Mouse (Mus musculus): ENCODE data around the gene Cog3.

Cog3 gene

GRCm38 (mm10) chr14:75761028-75761805 lies 6.9 kb upstream of the Cog3 start:
- no peak for DNase-seq (ENCODE audit: low spot score)

DNA sequence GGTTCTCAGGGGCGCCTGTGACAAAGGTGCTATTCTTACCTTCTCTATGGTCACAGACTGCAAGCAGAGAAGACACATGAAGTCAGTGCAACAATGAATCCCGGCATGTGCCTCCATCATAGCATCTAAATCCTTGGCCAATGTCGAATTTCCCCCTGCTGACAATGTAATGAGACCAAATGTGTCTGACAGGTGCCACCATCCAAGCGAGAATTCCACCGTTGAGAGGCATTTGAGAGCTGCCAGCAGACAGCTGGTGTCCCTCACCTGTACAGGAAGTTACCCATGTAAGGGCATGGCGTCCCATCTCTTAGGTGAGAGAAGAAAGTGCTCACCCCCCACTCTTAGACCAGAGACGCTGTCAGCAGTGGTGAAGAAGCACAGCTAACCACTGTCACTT lies 4.1 kb upstream of the Cog3 start:
- DNase-seq (ENCODE audit: low spot score) = no peak

GRCm38 (mm10) chr14:75757821-75758220 lies 3.5 kb upstream of the Cog3 start:
- no peak for DNase-seq (ENCODE audit: low spot score)

- no peak for DNase-seq (ENCODE audit: low spot score)
Observed at GRCm38 (mm10) chr14:75756971-75757370, 2.7 kb upstream of the Cog3 start.

DNA sequence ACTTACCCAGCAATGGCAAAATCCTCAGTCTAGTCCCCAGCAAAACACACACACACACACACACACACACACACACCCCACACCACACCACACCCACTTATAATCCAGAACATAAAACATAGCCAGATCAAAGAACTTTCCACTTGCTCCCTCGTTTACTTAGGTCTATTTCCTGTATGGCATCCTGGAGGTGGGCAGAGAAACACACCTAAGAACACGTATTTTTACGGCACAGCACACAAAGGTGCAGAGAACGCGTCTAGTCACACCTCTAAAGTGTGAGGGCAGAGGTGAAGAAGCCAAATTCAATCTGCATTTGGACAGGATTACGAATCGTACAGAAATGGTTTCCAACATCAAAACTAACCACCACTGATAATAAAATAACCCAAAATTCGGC lies 1.1 kb downstream of the Cog3 start:
- DNase-seq (ENCODE audit: low spot score) = no peak

DNA sequence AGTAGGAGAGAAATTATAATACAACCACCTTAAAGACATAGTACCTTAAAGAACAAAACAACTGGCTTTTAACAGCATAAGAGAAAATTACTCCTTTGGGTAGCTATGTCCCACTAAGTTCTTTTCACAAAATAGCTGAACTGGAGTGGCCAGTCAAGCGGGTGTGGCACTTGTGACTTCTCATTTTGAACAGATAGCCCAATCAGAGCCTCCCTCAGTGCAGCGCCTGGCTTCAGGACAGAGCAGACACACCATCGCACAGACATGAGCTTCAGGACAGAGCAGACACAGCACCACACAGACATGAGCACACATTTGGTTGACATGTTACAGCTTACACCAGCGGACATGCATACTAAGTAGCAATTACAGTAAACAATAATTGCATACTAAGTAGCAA lies 3.3 kb downstream of the Cog3 start:
- DNase-seq (ENCODE audit: low spot score) = no peak

DNA sequence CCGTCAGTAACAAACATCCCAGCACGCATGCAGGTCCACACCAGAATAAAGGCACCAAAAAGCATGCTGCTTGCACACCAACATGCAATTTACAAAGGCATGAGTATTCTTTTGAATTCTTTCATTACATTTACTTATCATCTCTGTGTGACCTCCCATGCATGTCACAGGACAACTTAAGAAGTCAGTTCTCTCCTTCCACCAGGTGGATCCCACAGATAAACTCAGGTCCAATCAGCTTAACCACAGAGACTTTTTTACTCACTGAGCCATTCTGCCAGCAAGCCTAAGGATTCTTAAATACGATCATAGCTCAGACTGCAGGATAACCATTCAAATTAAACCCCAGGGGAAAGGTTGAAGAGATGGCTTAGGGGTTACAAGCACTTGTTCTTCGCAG lies 5.2 kb downstream of the Cog3 start:
- DNase-seq (ENCODE audit: low spot score) = no peak

DNA sequence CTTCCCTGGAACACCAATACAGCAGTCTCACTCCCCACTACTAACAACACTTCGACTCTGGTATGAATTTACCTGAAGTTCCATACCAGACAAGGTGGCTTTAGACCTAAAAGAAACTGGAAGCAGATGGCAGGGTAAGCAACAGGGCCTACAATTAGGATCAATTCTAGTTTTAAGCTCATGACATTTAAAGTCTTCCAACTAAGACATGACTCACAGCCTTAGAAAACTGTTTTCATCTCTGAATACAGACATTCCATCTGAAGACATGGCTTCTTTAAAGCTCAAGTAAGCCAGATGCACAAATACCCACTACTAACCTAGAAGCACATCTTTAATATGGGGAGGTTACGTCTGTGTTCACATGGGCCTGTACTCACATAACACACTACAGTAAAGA lies 6.4 kb downstream of the Cog3 start:
- DNase-seq (ENCODE audit: low spot score) = no peak

- DNase-seq (ENCODE audit: low spot score) = no peak
Observed at GRCm38 (mm10) chr14:75741904-75742303, 12.4 kb downstream of the Cog3 start.

DNA sequence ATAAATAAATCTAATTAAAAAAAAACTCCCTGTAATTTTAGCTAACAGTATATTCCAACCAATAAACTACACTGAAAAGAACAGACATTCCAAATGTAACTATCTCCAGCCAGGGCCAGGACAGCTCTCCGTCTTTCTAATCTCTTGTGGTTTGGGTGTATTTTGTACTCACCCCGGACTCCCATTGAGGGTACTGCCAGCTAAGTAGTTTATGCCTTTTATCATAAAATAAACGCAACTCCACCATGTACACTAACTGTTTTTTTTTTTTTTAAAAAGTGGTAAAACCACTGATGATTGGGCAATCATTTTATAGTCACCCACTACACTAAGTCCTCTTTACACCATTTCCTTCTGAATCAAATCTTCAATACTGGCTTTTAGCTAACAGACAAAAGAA lies 18.7 kb downstream of the Cog3 start:
- DNase-seq (ENCODE audit: low spot score) = no peak

GRCm38 (mm10) chr14:75732631-75733030 lies 21.7 kb downstream of the Cog3 start:
- DNase-seq (ENCODE audit: low spot score) = no peak

DNA sequence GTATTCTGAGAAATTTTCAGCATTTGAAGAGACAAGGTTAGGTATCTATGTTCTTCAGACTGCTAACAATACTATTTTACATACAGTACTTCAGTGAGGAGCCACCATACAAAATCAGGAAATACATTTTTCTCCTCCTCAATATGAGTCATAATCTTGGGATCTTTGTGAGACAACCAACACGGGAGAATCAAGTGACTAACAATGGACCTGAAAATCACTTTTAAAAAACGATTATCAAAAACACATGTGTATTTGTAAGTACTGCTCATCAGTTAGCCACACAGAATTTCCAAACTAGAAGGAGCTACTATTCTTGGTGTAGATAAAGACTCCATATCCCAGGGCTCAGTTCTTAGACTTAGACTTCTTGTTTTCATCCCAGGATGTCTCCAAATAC lies 23.0 kb downstream of the Cog3 start:
- DNase-seq (ENCODE audit: low spot score) = no peak

- no peak for DNase-seq (ENCODE audit: low spot score)
Observed at GRCm38 (mm10) chr14:75728111-75728510, 26.2 kb downstream of the Cog3 start.

DNA sequence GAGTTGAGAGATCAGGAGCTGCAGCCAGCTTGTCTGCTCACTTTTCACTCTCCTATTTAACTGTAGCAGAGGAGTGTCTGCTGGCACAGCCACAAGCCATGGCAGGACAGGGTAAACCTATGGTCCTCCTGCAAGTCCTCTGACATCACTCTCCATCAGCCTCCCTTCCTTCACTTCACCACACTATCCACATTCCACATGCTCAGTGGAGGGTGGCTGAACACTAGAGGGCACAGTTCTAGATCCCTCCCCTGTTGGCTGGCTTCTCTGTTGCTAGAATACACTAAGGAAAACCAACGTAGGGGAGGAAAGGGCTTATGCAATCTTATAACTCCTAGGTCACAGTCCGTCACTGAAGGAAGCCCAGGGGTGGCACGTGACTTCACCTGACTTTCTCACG lies 27.3 kb downstream of the Cog3 start:
- DNase-seq (ENCODE audit: low spot score) = no peak

DNA sequence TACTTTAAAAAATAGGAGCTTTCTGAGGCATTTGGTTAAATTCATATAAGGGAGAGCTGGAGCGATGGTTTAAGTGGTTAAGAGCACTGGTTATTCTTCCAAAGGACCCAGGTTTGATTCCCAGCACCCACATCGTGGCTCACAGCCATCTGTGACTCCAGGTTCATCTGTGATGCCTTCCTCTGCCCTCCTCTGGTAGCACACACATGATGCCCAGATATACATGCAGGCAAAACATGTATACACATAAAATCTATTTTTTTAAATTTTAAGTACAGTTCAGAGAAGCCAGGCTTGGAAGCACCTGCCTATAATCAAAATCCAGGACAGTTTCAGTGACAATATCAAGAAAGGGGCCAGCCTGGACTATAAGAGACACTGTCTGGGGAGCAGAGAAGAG lies 31.5 kb downstream of the Cog3 start:
- no peak for DNase-seq (ENCODE audit: low spot score)

DNA sequence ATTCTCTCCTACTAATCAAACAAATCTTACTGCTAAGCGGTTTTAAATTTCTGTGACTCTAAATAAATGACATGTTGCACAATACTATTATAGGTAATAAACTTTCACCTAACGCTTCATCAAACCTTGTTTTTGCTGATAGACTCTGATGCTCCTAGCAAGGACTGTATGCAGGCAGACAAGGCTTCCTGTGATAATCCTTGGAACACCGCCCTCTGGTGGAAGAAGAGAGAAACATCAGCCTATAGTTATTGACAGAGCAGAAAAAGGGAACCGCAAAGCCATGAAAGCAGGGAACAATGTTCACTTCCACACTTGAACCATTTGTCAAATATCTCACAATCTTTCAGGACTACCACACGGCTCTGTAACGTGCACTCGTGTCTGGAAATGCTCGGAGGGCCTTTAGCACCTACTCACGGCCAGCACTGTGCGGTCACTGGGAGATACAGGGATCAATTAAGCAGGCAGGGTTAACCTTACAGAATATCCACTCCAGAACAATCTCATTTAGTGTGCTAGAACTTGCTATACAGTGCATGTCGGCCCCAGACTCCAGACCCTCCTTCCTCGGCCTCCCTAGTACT lies 32.2 kb downstream of the Cog3 start:
- DNase-seq (ENCODE audit: low spot score) = peak; percentile 39

GRCm38 (mm10) chr14:75720121-75720520 lies 34.2 kb downstream of the Cog3 start:
- DNase-seq (ENCODE audit: low spot score) = no peak

DNA sequence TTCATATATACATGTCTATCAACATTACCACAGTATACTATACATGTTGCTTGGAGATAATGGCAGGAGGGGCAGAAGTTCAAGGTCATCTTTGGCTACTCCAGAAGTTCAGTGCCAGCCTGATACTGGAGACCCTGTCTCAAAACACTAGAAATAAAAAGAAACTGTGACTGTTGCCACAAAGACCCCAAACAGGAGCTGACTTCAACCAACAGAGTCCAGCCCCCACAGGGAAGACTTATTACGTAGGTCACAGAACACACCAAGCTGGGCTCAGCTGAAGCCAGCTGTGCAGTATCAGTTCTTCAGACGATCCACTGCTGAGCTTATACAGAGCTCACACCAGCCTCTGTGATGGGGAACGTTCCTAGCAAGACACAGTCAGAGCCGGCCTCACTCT lies 37.9 kb downstream of the Cog3 start:
- DNase-seq (ENCODE audit: low spot score) = no peak

- DNase-seq (ENCODE audit: low spot score) = no peak
Observed at GRCm38 (mm10) chr14:75713661-75714060, 40.7 kb downstream of the Cog3 start.

- no peak for DNase-seq (ENCODE audit: low spot score)
Observed at GRCm38 (mm10) chr14:75712687-75713086, 41.6 kb downstream of the Cog3 start.

DNA sequence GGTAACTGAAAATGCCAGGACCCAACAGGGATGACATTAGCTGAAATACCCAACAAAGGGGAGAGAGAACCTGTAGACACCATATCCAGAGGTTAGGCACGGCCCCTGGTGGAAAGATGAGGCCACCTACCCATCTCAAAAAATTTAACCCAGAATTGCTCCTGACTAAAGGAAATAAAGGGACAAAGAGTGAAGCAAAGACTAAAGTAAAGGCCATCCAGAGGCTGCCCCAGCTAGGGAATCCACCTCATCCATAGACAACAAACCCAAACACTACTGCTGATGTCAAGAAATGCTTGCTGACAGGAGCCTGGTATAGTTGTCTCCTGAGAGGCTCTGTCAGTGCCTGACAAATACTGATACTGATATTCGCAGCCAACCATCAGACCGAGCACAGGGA lies 42.6 kb downstream of the Cog3 start:
- no peak for DNase-seq (ENCODE audit: low spot score)

GRCm38 (mm10) chr14:75708986-75709385 lies 45.3 kb downstream of the Cog3 start:
- DNase-seq (ENCODE audit: low spot score) = no peak

- DNase-seq (ENCODE audit: low spot score) = no peak
Observed at GRCm38 (mm10) chr14:75707771-75708170, 46.5 kb downstream of the Cog3 start.

- no peak for DNase-seq (ENCODE audit: low spot score)
Observed at GRCm38 (mm10) chr14:75706647-75707046, 47.7 kb downstream of the Cog3 start.
